Mouse (Mus musculus) left cerebral cortex, adult 6 months (tissue): Measurements from ENCODE around the gene Gm49361. TPM values are rescaled to one million over a fixed set of nuclear protein-coding genes. Genes with fewer than 3 reads are reported as not detected.

ENCODE experiments used
- long read RNA-seq, 2 experiments: library from polyadenylated mRNA; unstranded; transcript quantifications; one replicate each; pipeline ENCODE4 v2.0.0; 2019 to 2020
- polyA plus RNA-seq: library from polyadenylated mRNA; unstranded; fragments of <200 nt; fragmentation: Nextera tagmentation; gene quantifications from 2 replicates; pipeline ENCODE4 v1.2.3, GENCODE M21; 2021

Gene Gm49361
- polyA plus RNA-seq = 2.1 TPM in 1 of 2 replicates, not detected in the other
- long read RNA-seq, experiment 1, partial matches to known transcripts = 1 of 1 reads
- long read RNA-seq, experiment 1, other reads (novel, unspliced or antisense) = 0 of 1 reads
- long read RNA-seq, experiment 2, partial matches to known transcripts = 0 of 6 reads
- long read RNA-seq, experiment 2, other reads (novel, unspliced or antisense) = 6 of 6 reads

GRCm38 (mm10) chr14:57746001-57746771, at the start of gene Gm49361:
Gene Gm49361 (minus strand): TSS chr14:57746103.

GRCm38 (mm10) chr14:57758237-57758636, 12.3 kb upstream of the Gm49361 start, which contains the start of gene Lats2:
Gene Lats2 (minus strand): TSS chr14:57758388.

GRCm38 (mm10) chr14:57664822-57665627, 80.9 kb downstream of the Gm49361 start, which contains the start of gene Xpo4:
Gene Xpo4 (minus strand): TSS chr14:57665430.

Other genes starting within 250 kb of the Gm49361 start
- gene Il17d, start 221.3 kb downstream of the Gm49361 start, polyA plus RNA-seq = 2.5 and 10.9 TPM in 2 replicates
- gene Eef1akmt1, start 174.5 kb downstream of the Gm49361 start, polyA plus RNA-seq = 117 and 127 TPM in 2 replicates
- 1.2 and 1.5 TPM in 2 replicates for gene Xpo4, start 80.7 kb downstream of the Gm49361 start, polyA plus RNA-seq
- gene Lats2, start 12.3 kb upstream of the Gm49361 start, polyA plus RNA-seq = 4.2 and 6.3 TPM in 2 replicates
- 108 and 205 TPM in 2 replicates for gene Sap18, start 52.1 kb upstream of the Gm49361 start, polyA plus RNA-seq
- gene Ska3, start 80.1 kb upstream of the Gm49361 start, polyA plus RNA-seq = 0.35 and 0.42 TPM in 2 replicates
- gene Mrpl57, start 80.1 kb upstream of the Gm49361 start, polyA plus RNA-seq = 141 and 156 TPM in 2 replicates
- gene Zdhhc20, start 144.2 kb upstream of the Gm49361 start, polyA plus RNA-seq = 21.7 and 22.5 TPM in 2 replicates